Mouse (Mus musculus): Measurements from ENCODE around the gene Cpne2. TPM values are rescaled to one million over a fixed set of nuclear protein-coding genes. Genes with fewer than 3 reads are reported as not detected.

The Cpne2 gene
- total RNA-seq, 2 experiments from 2014 or later, result 22.3 to 22.7 TPM

- DNase-seq (ENCODE audit: low spot score in 2 of 2), result peak; percentile 69 to 76
Measured at GRCm38 (mm10) chr8:94574159-94574907, 41.5 kb downstream of the Cpne2 start.

GRCm38 (mm10) chr8:94575148-94575547 lies 42.4 kb downstream of the Cpne2 start:
- DNase-seq (ENCODE audit: low spot score in 2 of 2), result no peak

GRCm38 (mm10) chr8:94581820-94582483 lies 49.2 kb downstream of the Cpne2 start:
- DNase-seq (ENCODE audit: low spot score in 2 of 2), result no peak

- DNase-seq (ENCODE audit: low spot score in 2 of 2), result no peak
Measured at GRCm38 (mm10) chr8:94582569-94582968, 49.8 kb downstream of the Cpne2 start.

- peak; percentile 52 to 55 for DNase-seq (ENCODE audit: low spot score in 2 of 2)
Measured at GRCm38 (mm10) chr8:94584238-94584817, 51.5 kb downstream of the Cpne2 start.

- no peak for DNase-seq (ENCODE audit: low spot score in 2 of 2)
Measured at GRCm38 (mm10) chr8:94591691-94592090, 58.9 kb downstream of the Cpne2 start.

- no peak for DNase-seq (ENCODE audit: low spot score in 2 of 2)
Measured at GRCm38 (mm10) chr8:94594211-94594610, 61.4 kb downstream of the Cpne2 start.

- DNase-seq (ENCODE audit: low spot score in 2 of 2), result no peak
Measured at GRCm38 (mm10) chr8:94600478-94600877, 67.7 kb downstream of the Cpne2 start.

GRCm38 (mm10) chr8:94601034-94601606 lies 68.3 kb downstream of the Cpne2 start:
- peak; percentile 22 to 42 for DNase-seq (ENCODE audit: low spot score in 2 of 2)

GRCm38 (mm10) chr8:94601607-94602385 lies 69.0 kb downstream of the Cpne2 start, which contains the start of the genes Rspry1 and Fam192a:
Gene Rspry1 (plus strand): TSS chr8:94601937.
Gene Fam192a (minus strand): TSS chr8:94601997.
- peak; percentile 100 for DNase-seq (ENCODE audit: low spot score in 2 of 2)

- DNase-seq (ENCODE audit: low spot score in 2 of 2), result peak in 1 of 2 experiments; percentile 12
Measured at GRCm38 (mm10) chr8:94602471-94603131, 69.8 kb downstream of the Cpne2 start.

GRCm38 (mm10) chr8:94604030-94604429 lies 71.2 kb downstream of the Cpne2 start:
- DNase-seq (ENCODE audit: low spot score in 2 of 2), result no peak

- no peak for DNase-seq (ENCODE audit: low spot score in 2 of 2)
Measured at GRCm38 (mm10) chr8:94607064-94607463, 74.3 kb downstream of the Cpne2 start.

Small RNAs within 50 kb of the gene (microRNA-seq; reads per million reads assigned to microRNA genes)
- gene Mir7072, result 0 reads per million in 2 experiments

Other genes with a start within 250 kb of the Cpne2 start
- gene Slc12a3, start 203.8 kb upstream of the Cpne2 start, total RNA-seq (2021), result under 1 TPM; 0.28 to 0.59 TPM
- 10 to 100 TPM; 72.2 to 82.2 TPM for gene Herpud1, start 146.6 kb upstream of the Cpne2 start, total RNA-seq (2021)
- gene Nlrc5, start 98.6 kb upstream of the Cpne2 start, total RNA-seq (2021), result 1 to 10 TPM; 1.4 to 1.5 TPM
- gene Rspry1, start 68.9 kb downstream of the Cpne2 start, total RNA-seq (2021), result 10 to 100 TPM; 27.4 to 29.2 TPM
- gene Fam192a, start 69.0 kb downstream of the Cpne2 start, total RNA-seq (2021), result 10 to 100 TPM; 37.5 to 42.1 TPM
- gene Arl2bp, start 133.6 kb downstream of the Cpne2 start, total RNA-seq (2021), result 100 to 1,000 TPM; 135 to 140 TPM
- 10 to 100 TPM; 26.7 to 31.3 TPM for gene Pllp, start 163.3 kb downstream of the Cpne2 start, total RNA-seq (2021)
- gene Ccl22, start 212.6 kb downstream of the Cpne2 start, total RNA-seq (2021), result not detected
- gene Cx3cl1, start 239.0 kb downstream of the Cpne2 start, total RNA-seq (2021), result 100 to 1,000 TPM; 569 to 570 TPM